Mouse (Mus musculus) bone marrow, adult 2 months (tissue): Measurements from ENCODE around the gene Kynu.

Experiments used
- CTCF ChIP-seq: fragments of 200-500 bp; IDR thresholded peaks from 2 replicates; pipeline ENCODE4 v1.5.1; 2011; ENCODE audit warnings: low read length, control low read depth; ENCODE audit not compliant: control insufficient read depth, insufficient read depth
- POLR2A ChIP-seq: fragments of 200-500 bp; IDR thresholded peaks from 2 replicates; pipeline ENCODE4 v1.6.1; 2011; ENCODE audit warnings: low read depth, mild to moderate bottlenecking, control low read depth, low read length, borderline replicate concordance; ENCODE audit not compliant: control insufficient read depth

DNA sequence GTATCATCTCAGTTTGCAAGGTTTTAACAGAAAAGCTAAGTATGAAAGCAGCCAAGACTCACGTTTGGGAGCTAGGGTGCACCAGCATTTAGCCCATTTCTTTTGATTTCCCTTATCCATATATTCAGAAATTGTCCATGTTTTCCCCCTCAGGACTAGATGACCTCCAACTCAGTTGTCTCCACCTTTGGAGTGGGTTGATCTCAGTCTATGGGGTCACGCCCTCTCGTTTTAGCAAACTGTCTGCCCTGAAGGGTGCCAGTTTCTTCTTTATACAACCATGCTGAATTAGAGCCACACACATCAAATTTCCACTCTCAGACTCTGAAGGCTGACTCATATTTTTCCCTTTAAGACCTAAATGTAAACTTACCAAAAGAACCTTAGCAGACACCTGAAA lies 119.0 kb downstream of the Kynu start:
- TF ChIP-seq CTCF: no peak
- no peak for TF ChIP-seq POLR2A
